Mouse (Mus musculus): Measurements from ENCODE around the gene Gnat1. TPM values are rescaled to one million over a fixed set of nuclear protein-coding genes. Genes with fewer than 3 reads are reported as not detected.

Gene Gnat1
- polyA plus RNA-seq, 1 experiment from 2014 or later, result 4.7 TPM

GRCm38 (mm10) chr9:107629901-107630425, 49.5 kb downstream of the Gnat1 start:
- Histone ChIP-seq H3K4me2 (replicated peaks; ENCODE audit: low read depth, low read length) (peak overlapping the region; percentile 32), H3K9ac (ENCODE audit: low read depth, low read length) (peak overlapping the region; percentile 44), H3K27me3 (ENCODE audit: control insufficient read depth, insufficient read depth, low read length) (no peaks in the 10 kb centered on the region), H3K9me3 (ENCODE audit: control insufficient read depth, low read length) (no peaks in the 10 kb centered on the region), H3K4me1 (ENCODE audit: control insufficient read depth, insufficient read depth, low read length) (peaks cover 65% of the 10 kb centered on the region), H3K27ac (ENCODE audit: low read depth, low read length) (peak overlapping the region; percentile 86), H3K36me3 (ENCODE audit: control insufficient read depth, insufficient read depth, low read length) (peaks cover 22% of the 10 kb centered on the region), H3K4me3 (ENCODE audit: low read length) (no peak overlapping the region)
- WGBS, result 19% methylated on average over 14 of the region's 14 CpGs
- ATAC-seq (ENCODE audit: low FRiP score, low TSS enrichment), result no peak

- Histone ChIP-seq H3K27me3 (ENCODE audit: control insufficient read depth, insufficient read depth, low read length) (no peaks in the 10 kb centered on the region), H3K4me3 (ENCODE audit: low read length) (no peak overlapping the region), H3K9ac (ENCODE audit: low read depth, low read length) (no peak overlapping the region), H3K27ac (ENCODE audit: low read depth, low read length) (peak overlapping the region; percentile 81; the same call in 1 of the 2 replicates), H3K36me3 (ENCODE audit: control insufficient read depth, insufficient read depth, low read length) (peaks cover 28% of the 10 kb centered on the region), H3K4me2 (replicated peaks; ENCODE audit: low read depth, low read length) (no peak overlapping the region; the same call in 1 of the 2 replicates), H3K9me3 (ENCODE audit: control insufficient read depth, low read length) (no peaks in the 10 kb centered on the region), H3K4me1 (ENCODE audit: control insufficient read depth, insufficient read depth, low read length) (peaks cover 65% of the 10 kb centered on the region)
- 39% methylated on average over 4 of the region's 4 CpGs for WGBS
- no peak for ATAC-seq (ENCODE audit: low FRiP score, low TSS enrichment)
Observed at GRCm38 (mm10) chr9:107629411-107629730, 50.1 kb downstream of the Gnat1 start.

GRCm38 (mm10) chr9:107628721-107629410, 50.6 kb downstream of the Gnat1 start:
- Histone ChIP-seq H3K4me3 (ENCODE audit: low read length) (no peak overlapping the region), H3K4me1 (ENCODE audit: control insufficient read depth, insufficient read depth, low read length) (peaks cover 65% of the 10 kb centered on the region), H3K9ac (ENCODE audit: low read depth, low read length) (no peak overlapping the region), H3K36me3 (ENCODE audit: control insufficient read depth, insufficient read depth, low read length) (peaks cover 33% of the 10 kb centered on the region), H3K4me2 (replicated peaks; ENCODE audit: low read depth, low read length) (peak overlapping the region; percentile 26), H3K9me3 (ENCODE audit: control insufficient read depth, low read length) (no peaks in the 10 kb centered on the region), H3K27me3 (ENCODE audit: control insufficient read depth, insufficient read depth, low read length) (no peaks in the 10 kb centered on the region), H3K27ac (ENCODE audit: low read depth, low read length) (peak overlapping the region; percentile 81)
- no peak for ATAC-seq (ENCODE audit: low FRiP score, low TSS enrichment)
- WGBS, result 34% methylated on average over 15 of the region's 15 CpGs

- peaks cover 37% of the 10 kb centered on the region for H3K36me3 ChIP-seq (ENCODE audit: control insufficient read depth, insufficient read depth, low read length)
- H3K27me3 ChIP-seq (ENCODE audit: control insufficient read depth, insufficient read depth, low read length), result no peaks in the 10 kb centered on the region
- H3K9ac ChIP-seq (ENCODE audit: low read depth, low read length), result peak overlapping the region; percentile 51; the same call in 1 of the 2 replicates
- WGBS, result 37% methylated on average over 20 of the region's 20 CpGs
- H3K9me3 ChIP-seq (ENCODE audit: control insufficient read depth, low read length), result no peaks in the 10 kb centered on the region
- peak overlapping the region; percentile 31 for H3K4me2 ChIP-seq (replicated peaks; ENCODE audit: low read depth, low read length)
- peak overlapping the region; percentile 81 for H3K27ac ChIP-seq (ENCODE audit: low read depth, low read length)
- H3K4me3 ChIP-seq (ENCODE audit: low read length), result no peak overlapping the region
- peaks cover 62% of the 10 kb centered on the region for H3K4me1 ChIP-seq (ENCODE audit: control insufficient read depth, insufficient read depth, low read length)
- no peak; the same call in 1 of the 2 replicates for ATAC-seq (ENCODE audit: low FRiP score, low TSS enrichment)
Observed at GRCm38 (mm10) chr9:107627387-107628255, 51.9 kb downstream of the Gnat1 start.

- no peak overlapping the region for H3K4me3 ChIP-seq (ENCODE audit: low read length)
- no peaks in the 10 kb centered on the region for H3K27me3 ChIP-seq (ENCODE audit: control insufficient read depth, insufficient read depth, low read length)
- peaks cover 54% of the 10 kb centered on the region for H3K4me1 ChIP-seq (ENCODE audit: control insufficient read depth, insufficient read depth, low read length)
- no peaks in the 10 kb centered on the region for H3K9me3 ChIP-seq (ENCODE audit: control insufficient read depth, low read length)
- WGBS, result 3% methylated on average over 2 of the region's 2 CpGs
- H3K36me3 ChIP-seq (ENCODE audit: control insufficient read depth, insufficient read depth, low read length), result peaks cover 41% of the 10 kb centered on the region
- peak overlapping the region; percentile 81 for H3K27ac ChIP-seq (ENCODE audit: low read depth, low read length)
- peak overlapping the region; percentile 31 for H3K4me2 ChIP-seq (replicated peaks; ENCODE audit: low read depth, low read length)
- peak; percentile 69 for ATAC-seq (ENCODE audit: low FRiP score, low TSS enrichment)
- H3K9ac ChIP-seq (ENCODE audit: low read depth, low read length), result peak overlapping the region; percentile 51
Observed at GRCm38 (mm10) chr9:107626844-107627277, 52.7 kb downstream of the Gnat1 start.

- no peak; the same call in 1 of the 2 replicates for ATAC-seq (ENCODE audit: low FRiP score, low TSS enrichment)
- WGBS, result 35% methylated on average over 15 of the region's 15 CpGs
- H3K27ac ChIP-seq (ENCODE audit: low read depth, low read length), result peak overlapping the region; percentile 81
- peaks cover 37% of the 10 kb centered on the region for H3K36me3 ChIP-seq (ENCODE audit: control insufficient read depth, insufficient read depth, low read length)
- peaks cover 50% of the 10 kb centered on the region for H3K4me1 ChIP-seq (ENCODE audit: control insufficient read depth, insufficient read depth, low read length)
- H3K9ac ChIP-seq (ENCODE audit: low read depth, low read length), result peak overlapping the region; percentile 45; the same call in 1 of the 2 replicates
- H3K27me3 ChIP-seq (ENCODE audit: control insufficient read depth, insufficient read depth, low read length), result no peaks in the 10 kb centered on the region
- no peak overlapping the region for H3K4me3 ChIP-seq (ENCODE audit: low read length)
- H3K4me2 ChIP-seq (replicated peaks; ENCODE audit: low read depth, low read length), result peak overlapping the region; percentile 31
- H3K9me3 ChIP-seq (ENCODE audit: control insufficient read depth, low read length), result no peaks in the 10 kb centered on the region
Observed at GRCm38 (mm10) chr9:107626158-107626843, 53.2 kb downstream of the Gnat1 start.

GRCm38 (mm10) chr9:107625351-107626128, 54.0 kb downstream of the Gnat1 start:
- Histone ChIP-seq H3K9ac (ENCODE audit: low read depth, low read length) (no peak overlapping the region), H3K27ac (ENCODE audit: low read depth, low read length) (no peak overlapping the region)

GRCm38 (mm10) chr9:107624951-107625350, 54.6 kb downstream of the Gnat1 start:
- ATAC-seq (ENCODE audit: low FRiP score, low TSS enrichment), result no peak
- 84% methylated on average over 3 of the region's 3 CpGs for WGBS

More at GRCm38 (mm10) chr9:107625351-107626128, 54.0 kb downstream of the Gnat1 start:
- Histone ChIP-seq H3K4me2 (replicated peaks; ENCODE audit: low read depth, low read length) (no peak overlapping the region), H3K4me3 (ENCODE audit: low read length) (no peak overlapping the region), H3K27me3 (ENCODE audit: control insufficient read depth, insufficient read depth, low read length) (no peaks in the 10 kb centered on the region), H3K9me3 (ENCODE audit: control insufficient read depth, low read length) (no peaks in the 10 kb centered on the region), H3K4me1 (ENCODE audit: control insufficient read depth, insufficient read depth, low read length) (peaks cover 42% of the 10 kb centered on the region), H3K36me3 (ENCODE audit: control insufficient read depth, insufficient read depth, low read length) (peaks cover 37% of the 10 kb centered on the region)
- ATAC-seq (ENCODE audit: low FRiP score, low TSS enrichment), result no peak
- 93% methylated on average over 12 of the region's 12 CpGs for WGBS

More at GRCm38 (mm10) chr9:107624951-107625350, 54.6 kb downstream of the Gnat1 start:
- H3K9ac ChIP-seq (ENCODE audit: low read depth, low read length), result no peak overlapping the region
- H3K4me2 ChIP-seq (replicated peaks; ENCODE audit: low read depth, low read length), result no peak overlapping the region
- H3K9me3 ChIP-seq (ENCODE audit: control insufficient read depth, low read length), result no peaks in the 10 kb centered on the region
- no peak overlapping the region for H3K4me3 ChIP-seq (ENCODE audit: low read length)
- no peaks in the 10 kb centered on the region for H3K27me3 ChIP-seq (ENCODE audit: control insufficient read depth, insufficient read depth, low read length)
- peak overlapping the region; percentile 27; the same call in 1 of the 2 replicates for H3K27ac ChIP-seq (ENCODE audit: low read depth, low read length)
- peaks cover 39% of the 10 kb centered on the region for H3K4me1 ChIP-seq (ENCODE audit: control insufficient read depth, insufficient read depth, low read length)
- peaks cover 43% of the 10 kb centered on the region for H3K36me3 ChIP-seq (ENCODE audit: control insufficient read depth, insufficient read depth, low read length)
